Mouse (Mus musculus): ENCODE results near the gene Flywch2. TPM values are rescaled to one million over a fixed set of nuclear protein-coding genes. Genes with fewer than 3 reads are reported as not detected.
"Not testable (repeated sequence)": the region's sequence is repeated elsewhere in the genome, so short reads cannot be mapped to it uniquely, and the experiment has no call there.

The Flywch2 gene
- polyA plus RNA-seq, 1 experiment from 2014 or later: 68.1 TPM

GRCm38 (mm10) chr17:23786510-23786931, 640 bp upstream of the Flywch2 start:
- Histone ChIP-seq H3K9ac (peak overlapping the region; percentile 89), H3K27me3 (no peaks in the 10 kb centered on the region), H3K4me1 (replicated peaks) (peaks cover 33% of the 10 kb centered on the region), H3K4me3 (peak overlapping the region; percentile 66), H3K9me3 (no peaks in the 10 kb centered on the region), H3K27ac (peak overlapping the region; percentile 97), H3K4me2 (peak overlapping the region; percentile 70), H3K36me3 (no peaks in the 10 kb centered on the region)
- WGBS: 7% methylated on average over 13 of the region's 13 CpGs
- peak; percentile 74 for ATAC-seq (ENCODE audit: low FRiP score)

- H3K36me3 ChIP-seq: peaks cover 7% of the 10 kb centered on the region; the same call in 1 of the 2 replicates
- no peak overlapping the region for H3K4me2 ChIP-seq
- H3K9ac ChIP-seq: no peak overlapping the region
- no peak overlapping the region for H3K4me3 ChIP-seq
- H3K27me3 ChIP-seq: no peaks in the 10 kb centered on the region
- H3K4me1 ChIP-seq (replicated peaks): peaks cover 12% of the 10 kb centered on the region
- no peaks in the 10 kb centered on the region for H3K9me3 ChIP-seq
- no peak overlapping the region for H3K27ac ChIP-seq
- no peak for ATAC-seq (ENCODE audit: low FRiP score)
Measured at GRCm38 (mm10) chr17:23783352-23783751, 2.5 kb downstream of the Flywch2 start.

GRCm38 (mm10) chr17:23778447-23778846, 7.4 kb downstream of the Flywch2 start:
- H3K27ac ChIP-seq: 0 out of 2 replicates have a peak overlapping the region, but pooled peaks have one; percentile 8
- no peak overlapping the region for H3K4me3 ChIP-seq
- ATAC-seq (ENCODE audit: low FRiP score): no peak
- 0 out of 2 replicates have a peak overlapping the region, but pooled peaks have one; percentile 19 for H3K9ac ChIP-seq
- H3K9me3 ChIP-seq: no peaks in the 10 kb centered on the region
- 0 out of 2 replicates have a peak, but pooled peaks cover 4% of the 10 kb centered on the region for H3K4me1 ChIP-seq (replicated peaks)
- H3K4me2 ChIP-seq: no peak overlapping the region
- H3K27me3 ChIP-seq: no peaks in the 10 kb centered on the region
- peaks cover 9% of the 10 kb centered on the region; the same call in 1 of the 2 replicates for H3K36me3 ChIP-seq
- WGBS: 67% methylated on average over 2 of the region's 2 CpGs

GRCm38 (mm10) chr17:23777141-23777540, 8.7 kb downstream of the Flywch2 start:
- H3K27ac ChIP-seq: no peak overlapping the region
- H3K36me3 ChIP-seq: peaks cover 9% of the 10 kb centered on the region; the same call in 1 of the 2 replicates
- H3K9ac ChIP-seq: no peak overlapping the region
- no peak for ATAC-seq (ENCODE audit: low FRiP score)
- H3K4me1 ChIP-seq (replicated peaks): 0 out of 2 replicates have a peak, but pooled peaks cover 4% of the 10 kb centered on the region
- WGBS: 68% methylated on average over 2 of the region's 2 CpGs
- no peaks in the 10 kb centered on the region for H3K9me3 ChIP-seq
- H3K4me2 ChIP-seq: no peak overlapping the region
- no peak overlapping the region for H3K4me3 ChIP-seq
- H3K27me3 ChIP-seq: no peaks in the 10 kb centered on the region

GRCm38 (mm10) chr17:23776216-23776615, 9.7 kb downstream of the Flywch2 start:
- H3K4me1 ChIP-seq (replicated peaks): 0 out of 2 replicates have a peak, but pooled peaks cover 4% of the 10 kb centered on the region
- no peaks in the 10 kb centered on the region for H3K9me3 ChIP-seq
- H3K27ac ChIP-seq: no peak overlapping the region
- WGBS: 79% methylated on average over 10 of the region's 10 CpGs
- H3K36me3 ChIP-seq: peaks cover 9% of the 10 kb centered on the region; the same call in 1 of the 2 replicates
- no peak overlapping the region for H3K9ac ChIP-seq
- no peak for ATAC-seq (ENCODE audit: low FRiP score)
- H3K4me2 ChIP-seq: no peak overlapping the region
- H3K27me3 ChIP-seq: no peaks in the 10 kb centered on the region
- no peak overlapping the region for H3K4me3 ChIP-seq

- H3K4me3 ChIP-seq: no peak overlapping the region
- H3K9ac ChIP-seq: 0 out of 2 replicates have a peak overlapping the region, but pooled peaks have one; percentile 6
- H3K27ac ChIP-seq: no peak overlapping the region
- peaks cover 5% of the 10 kb centered on the region; the same call in 1 of the 2 replicates for H3K36me3 ChIP-seq
- ATAC-seq (ENCODE audit: low FRiP score): no peak
- no peak overlapping the region for H3K4me2 ChIP-seq
- 6% methylated on average over 12 of the region's 12 CpGs for WGBS
- H3K27me3 ChIP-seq: no peaks in the 10 kb centered on the region
- H3K4me1 ChIP-seq (replicated peaks): peaks cover 18% of the 10 kb centered on the region
- H3K9me3 ChIP-seq: no peaks in the 10 kb centered on the region
Measured at GRCm38 (mm10) chr17:23774090-23774489, 11.8 kb downstream of the Flywch2 start.

- H3K4me1 ChIP-seq (replicated peaks): peaks cover 22% of the 10 kb centered on the region
- H3K4me2 ChIP-seq: no peak overlapping the region
- no peaks in the 10 kb centered on the region for H3K9me3 ChIP-seq
- no peak overlapping the region for H3K4me3 ChIP-seq
- H3K36me3 ChIP-seq: peaks cover 6% of the 10 kb centered on the region
- WGBS: 75% methylated on average over 6 of the region's 6 CpGs
- 0 out of 2 replicates have a peak overlapping the region, but pooled peaks have one; percentile 19 for H3K9ac ChIP-seq
- H3K27ac ChIP-seq: no peak overlapping the region
- no peaks in the 10 kb centered on the region for H3K27me3 ChIP-seq
- ATAC-seq (ENCODE audit: low FRiP score): no peak
Measured at GRCm38 (mm10) chr17:23773676-23774075, 12.2 kb downstream of the Flywch2 start.

- not testable (repeated sequence) for H3K9me3 ChIP-seq; H3K9ac ChIP-seq; ATAC-seq (ENCODE audit: low FRiP score); H3K27me3 ChIP-seq
- peak overlapping the region; percentile 94; the same call in 1 of the 2 replicates for H3K27ac ChIP-seq
- peak overlapping the region; percentile 71 for H3K4me2 ChIP-seq
- peak overlapping the region; percentile 93 for H3K4me3 ChIP-seq
- H3K4me1 ChIP-seq (replicated peaks): peaks cover 23% of the 10 kb centered on the region
- WGBS: 76% methylated on average over 2 of the region's 2 CpGs
- peaks cover 17% of the 10 kb centered on the region for H3K36me3 ChIP-seq
Measured at GRCm38 (mm10) chr17:23772219-23772556, 13.7 kb downstream of the Flywch2 start.

- H3K27ac ChIP-seq: peak within 1 kb of the TSS; percentile 94
- peak within 1 kb of the TSS; percentile 93 for H3K4me3 ChIP-seq
- H3K4me2 ChIP-seq: peak within 1 kb of the TSS; percentile 71
- WGBS: 3% methylated on average over 58 of the region's 58 CpGs
- H3K36me3 ChIP-seq: peaks cover 18% of the 10 kb centered on the region
- ATAC-seq (ENCODE audit: low FRiP score): peak; percentile 97
- H3K4me1 ChIP-seq (replicated peaks): peaks cover 23% of the 10 kb centered on the region
- H3K27me3 ChIP-seq: no peaks in the 10 kb centered on the region
- H3K9me3 ChIP-seq: no peaks in the 10 kb centered on the region
- H3K9ac ChIP-seq: peak within 1 kb of the TSS; percentile 97
Measured at GRCm38 (mm10) chr17:23771284-23772218, 14.3 kb downstream of the Flywch2 start, which contains the start of gene Flywch1. Gene Flywch1 (minus strand): TSS chr17:23771602.

- Histone ChIP-seq H3K4me2 (peak overlapping the region; percentile 71), H3K27ac (peak overlapping the region; percentile 94), H3K4me1 (replicated peaks) (peaks cover 23% of the 10 kb centered on the region), H3K9ac (peak overlapping the region; percentile 97), H3K9me3 (no peaks in the 10 kb centered on the region), H3K36me3 (peaks cover 18% of the 10 kb centered on the region), H3K4me3 (peak overlapping the region; percentile 93), H3K27me3 (no peaks in the 10 kb centered on the region)
- no peak; the same call in 1 of the 2 replicates for ATAC-seq (ENCODE audit: low FRiP score)
- under 1% methylated on average over 19 of the region's 19 CpGs for WGBS
Measured at GRCm38 (mm10) chr17:23770896-23771283, 15.0 kb downstream of the Flywch2 start.

- peaks cover 23% of the 10 kb centered on the region for H3K4me1 ChIP-seq (replicated peaks)
- peak overlapping the region; percentile 71 for H3K4me2 ChIP-seq
- peaks cover 18% of the 10 kb centered on the region for H3K36me3 ChIP-seq
- 7% methylated on average over 2 of the region's 2 CpGs for WGBS
- peak overlapping the region; percentile 94 for H3K27ac ChIP-seq
- ATAC-seq (ENCODE audit: low FRiP score): no peak
- peak overlapping the region; percentile 93 for H3K4me3 ChIP-seq
- peak overlapping the region; percentile 97 for H3K9ac ChIP-seq
- no peaks in the 10 kb centered on the region for H3K9me3 ChIP-seq
- H3K27me3 ChIP-seq: no peaks in the 10 kb centered on the region
Measured at GRCm38 (mm10) chr17:23770493-23770892, 15.4 kb downstream of the Flywch2 start.

- Histone ChIP-seq H3K4me3 (no peak overlapping the region), H3K36me3 (peaks cover 67% of the 10 kb centered on the region), H3K4me2 (no peak overlapping the region), H3K9ac (no peak overlapping the region), H3K27ac (no peak overlapping the region), H3K4me1 (replicated peaks) (0 out of 2 replicates have a peak, but pooled peaks cover 3% of the 10 kb centered on the region), H3K9me3 (no peaks in the 10 kb centered on the region), H3K27me3 (no peaks in the 10 kb centered on the region)
- WGBS: 86% methylated on average over 11 of the region's 11 CpGs
- ATAC-seq (ENCODE audit: low FRiP score): no peak
Measured at GRCm38 (mm10) chr17:23762976-23763375, 22.9 kb downstream of the Flywch2 start.

Measured in hindbrain, embryonic 13.5 days (tissue).